Mouse (Mus musculus) lung, postnatal 0 days (tissue): ENCODE data around the gene BC035044. TPM values are rescaled to one million over a fixed set of nuclear protein-coding genes. Genes with fewer than 3 reads are reported as not detected.
A peak's percentile ranks its signal among the peaks of the same experiment; 100 is the strongest.
"Not testable (repeated sequence)": the region's sequence is repeated elsewhere in the genome, so short reads cannot be mapped to it uniquely, and the experiment has no call there.

Source experiments
- ATAC-seq: fragments of 200-750 bp; cut with Nextera tagmentation; 2 replicates; pipeline ENCODE4 v1.8.0; 2017; ENCODE audit warnings: moderate library complexity
- DNase-seq: peaks from one replicate; pipeline ENCODE4 v3.0.0-alpha.2; 2016; ENCODE audit warnings: low spot score
- H3K27ac ChIP-seq: fragments of 300-500 bp; sonication (generic); 2 replicates; pipeline ENCODE4 v1.5.1; 2014; ENCODE audit warnings: antibody characterized with exemption, mild to moderate bottlenecking, low read length, mixed read lengths
- H3K27me3 ChIP-seq: fragments of 300-500 bp; sonication (generic); replicated peaks from 2 replicates; pipeline ENCODE4 v1.6.1; 2014; ENCODE audit warnings: low read length, mixed read lengths; ENCODE audit not compliant: insufficient read depth
- H3K36me3 ChIP-seq: fragments of 300-500 bp; sonication (generic); 2 replicates; pipeline ENCODE4 v1.6.1; 2014; ENCODE audit warnings: low read length, mixed read lengths; ENCODE audit not compliant: insufficient read depth
- H3K4me1 ChIP-seq: fragments of 300-500 bp; sonication (generic); 2 replicates; pipeline ENCODE4 v1.6.1; 2014; ENCODE audit warnings: antibody characterized with exemption, low read depth, low read length, mixed read lengths; ENCODE audit not compliant: insufficient read depth
- H3K4me2 ChIP-seq: fragments of 300-500 bp; sonication (generic); replicated peaks from 2 replicates; pipeline ENCODE4 v1.6.1; 2014; ENCODE audit warnings: low read depth, mild to moderate bottlenecking, low read length, moderate library complexity, mixed read lengths
- H3K4me3 ChIP-seq: fragments of 300-500 bp; sonication (generic); 2 replicates; pipeline ENCODE4 v1.5.1; 2014; ENCODE audit warnings: low read depth, low read length
- H3K9ac ChIP-seq: fragments of 300-500 bp; sonication (generic); replicated peaks from 2 replicates; pipeline ENCODE4 v1.6.1; 2014; ENCODE audit warnings: low read depth, mild to moderate bottlenecking
- H3K9me3 ChIP-seq: fragments of 300-500 bp; sonication (generic); 2 replicates; pipeline ENCODE4 v1.6.1; 2016; ENCODE audit warnings: low read length, mixed read lengths
- CTCF ChIP-seq: IDR thresholded peaks from 2 replicates; pipeline ENCODE4 v1.5.1; 2016; ENCODE audit warnings: antibody characterized with exemption, mild to moderate bottlenecking
- EP300 ChIP-seq: IDR thresholded peaks from 2 replicates; pipeline ENCODE4 v1.6.1; 2016; ENCODE audit warnings: antibody characterized with exemption, mild to moderate bottlenecking, control low read depth
- WGBS: fragments of 180-500 bp; shearing (Covaris S2); extraction: QIAGEN DNeasy Blood & Tissue Kit; methylation state at CpG from one replicate; pipeline ENCODE4 v1.1.7; 2014; 5-methylcytosine and 5-hydroxymethylcytosine counted together
- microRNA-seq: library from miRNA; unstranded; fragments of <30 nt; microRNA quantifications from one replicate; pipeline ENCODE4, GENCODE M21; 2016
- polyA plus RNA-seq: library from polyadenylated mRNA; unstranded; fragments of >200 nt; fragmentation: Nextera tagmentation; extraction: Ambion mirVana; gene quantifications from 2 replicates; pipeline ENCODE4 v1.2.1, GENCODE M21; 2015

BC035044 gene
- polyA plus RNA-seq, 1 experiment from 2014 or later, result 1.2 TPM

- TF ChIP-seq CTCF, result peak; percentile 99
- TF ChIP-seq EP300, result peak; percentile 50; the same call in 1 of the 2 replicates
- no peaks in the 10 kb centered on the region for H3K36me3 ChIP-seq
- H3K4me3 ChIP-seq, result peak overlapping the region; percentile 19
- no peak overlapping the region for H3K9ac ChIP-seq
- H3K4me2 ChIP-seq, result peak overlapping the region; percentile 56
- H3K9me3 ChIP-seq, result no peaks in the 10 kb centered on the region
- no peak overlapping the region for H3K27ac ChIP-seq
- H3K4me1 ChIP-seq, result no peaks in the 10 kb centered on the region
- ATAC-seq, result peak; percentile 92
- no peaks in the 10 kb centered on the region for H3K27me3 ChIP-seq
- WGBS, result 8% methylated on average over 25 of the region's 26 CpGs
- peak; percentile 99 for DNase-seq
These were observed 87.7 kb downstream of the BC035044 start for GRCm38 (mm10) chr6:128802999-128803857.

GRCm38 (mm10) chr6:128802557-128802956 lies 88.4 kb downstream of the BC035044 start:
- H3K4me3 ChIP-seq, result peak overlapping the region; percentile 19
- no peak overlapping the region; the same call in 1 of the 2 replicates for H3K9ac ChIP-seq
- DNase-seq (peak; percentile 9), ATAC-seq (peak; percentile 14)
- WGBS, result 11% methylated on average over 10 of the region's 10 CpGs
- peak overlapping the region; percentile 56 for H3K4me2 ChIP-seq
- H3K4me1 ChIP-seq, result no peaks in the 10 kb centered on the region
- no peak for TF ChIP-seq CTCF
- H3K27ac ChIP-seq, result no peak overlapping the region; the same call in 1 of the 2 replicates
- no peaks in the 10 kb centered on the region for H3K36me3 ChIP-seq
- no peaks in the 10 kb centered on the region for H3K9me3 ChIP-seq
- no peaks in the 10 kb centered on the region for H3K27me3 ChIP-seq

- not testable (repeated sequence) for H3K36me3 ChIP-seq, H3K27me3 ChIP-seq, DNase-seq, H3K9ac ChIP-seq, ATAC-seq, H3K4me3 ChIP-seq, H3K9me3 ChIP-seq, H3K27ac ChIP-seq, H3K4me1 ChIP-seq, H3K4me2 ChIP-seq
- WGBS, result 78% methylated on average over 5 of the region's 5 CpGs
These were observed 90.2 kb downstream of the BC035044 start for GRCm38 (mm10) chr6:128800696-128801095.

DNA sequence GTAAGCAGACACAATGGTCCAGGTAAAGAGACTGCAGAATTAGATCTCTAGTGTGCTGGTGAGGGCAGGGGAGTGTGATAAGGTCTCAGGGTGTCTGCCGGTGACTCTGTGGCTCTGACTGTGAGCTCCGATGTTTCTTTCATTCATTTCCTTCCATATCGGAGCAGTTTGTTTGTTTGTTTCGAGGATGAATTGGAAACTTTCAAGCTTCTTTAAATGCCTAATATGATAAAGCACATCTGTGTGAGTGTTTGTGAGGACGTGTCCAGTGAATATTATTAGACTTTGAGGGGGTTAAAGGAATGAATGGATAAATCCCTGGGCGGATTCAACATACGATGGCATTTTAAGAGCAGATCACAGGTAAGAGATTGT lies 91.0 kb downstream of the BC035044 start:
- DNase-seq (no peak), ATAC-seq (no peak)
- Histone ChIP-seq H3K4me1 (no peaks in the 10 kb centered on the region), H3K9ac (peak overlapping the region; percentile 77; the same call in 1 of the 2 replicates), H3K9me3 (no peaks in the 10 kb centered on the region), H3K4me2 (peak overlapping the region; percentile 48), H3K27ac (no peak overlapping the region), H3K27me3 (no peaks in the 10 kb centered on the region), H3K4me3 (peak overlapping the region; percentile 62; the same call in 1 of the 2 replicates), H3K36me3 (no peaks in the 10 kb centered on the region)
- 14% methylated on average over 7 of the region's 7 CpGs for WGBS
- TF ChIP-seq CTCF (no peak), EP300 (no peak)

GRCm38 (mm10) chr6:128799144-128799895 lies 91.6 kb downstream of the BC035044 start:
- DNase-seq (peak; percentile 90), ATAC-seq (peak; percentile 70)
- under 1% methylated on average over 48 of the region's 49 CpGs for WGBS
- H3K4me1 ChIP-seq, H3K9me3 ChIP-seq, H3K27me3 ChIP-seq, H3K36me3 ChIP-seq: not testable (repeated sequence)
- peak overlapping the region; percentile 48 for H3K4me2 ChIP-seq
- H3K9ac ChIP-seq, result peak overlapping the region; percentile 77
- peak; percentile 85 for TF ChIP-seq CTCF
- peak overlapping the region; percentile 90 for H3K27ac ChIP-seq
- peak overlapping the region; percentile 62 for H3K4me3 ChIP-seq

Small RNA genes within 50 kb of the gene (microRNA-seq; reads per million reads assigned to microRNA genes)
- not detected for gene Gm27336

Other genes starting within 250 kb of the BC035044 start
- not detected in 2 replicates for gene Clec2h, start 228.7 kb downstream of the BC035044 start, polyA plus RNA-seq
- gene Klrb1, start 168.1 kb downstream of the BC035044 start, polyA plus RNA-seq, result not detected in 2 replicates
- 0.41 and 0.50 TPM in 2 replicates for gene Klrb1c, start 101.9 kb downstream of the BC035044 start, polyA plus RNA-seq
- 0.26 TPM in 1 of 2 replicates, not detected in the other for gene Gm44511, start 64.8 kb downstream of the BC035044 start, polyA plus RNA-seq
- gene Klrb1b, start 64.8 kb downstream of the BC035044 start, polyA plus RNA-seq, result 0.26 and 0.35 TPM in 2 replicates
- 0.11 and 0.14 TPM in 2 replicates for gene Clec2i, start 3.5 kb downstream of the BC035044 start, polyA plus RNA-seq
- not detected in 2 replicates for gene Clec2g, start 43.3 kb upstream of the BC035044 start, polyA plus RNA-seq
- gene Klrb1f, start 154.8 kb upstream of the BC035044 start, polyA plus RNA-seq, result 0.35 and 0.37 TPM in 2 replicates
- not detected in 2 replicates for gene Clec2e, start 209.8 kb upstream of the BC035044 start, polyA plus RNA-seq